Mouse (Mus musculus) hindbrain, embryonic 16.5 days (tissue): ENCODE data around the gene Ltc4s. TPM values are rescaled to one million over a fixed set of nuclear protein-coding genes. Genes with fewer than 3 reads are reported as not detected.

Experiments
- ATAC-seq: fragments of 200-750 bp; cut with Nextera tagmentation; 2 replicates; pipeline ENCODE4 v1.8.0; 2017; ENCODE audit warnings: moderate TSS enrichment, moderate library complexity
- H3K27ac ChIP-seq: fragments of 300-500 bp; sonication (generic); 2 replicates; pipeline ENCODE4 v1.5.1; 2014; ENCODE audit warnings: low read depth, mild to moderate bottlenecking, control low read depth, low read length, moderate library complexity
- H3K27me3 ChIP-seq: fragments of 300-500 bp; sonication (generic); replicated peaks from 2 replicates; pipeline ENCODE4 v1.6.1; 2014; ENCODE audit warnings: low read length; ENCODE audit not compliant: control insufficient read depth, insufficient read depth
- H3K36me3 ChIP-seq: fragments of 300-500 bp; sonication (generic); 2 replicates; pipeline ENCODE4 v1.6.1; 2014; ENCODE audit warnings: mild to moderate bottlenecking, low read length, moderate library complexity, mixed read lengths; ENCODE audit not compliant: control insufficient read depth, insufficient read depth
- H3K4me1 ChIP-seq: fragments of 300-500 bp; sonication (generic); 2 replicates; pipeline ENCODE4 v1.6.1; 2014; ENCODE audit warnings: low read depth, low read length; ENCODE audit not compliant: control insufficient read depth, insufficient read depth
- H3K4me2 ChIP-seq: fragments of 300-500 bp; sonication (generic); 2 replicates; pipeline ENCODE4 v1.6.1; 2014; ENCODE audit warnings: mild to moderate bottlenecking, low read length, control low read depth, moderate library complexity
- H3K4me3 ChIP-seq: fragments of 300-500 bp; sonication (generic); 2 replicates; pipeline ENCODE4 v1.5.1; 2014; ENCODE audit warnings: mild to moderate bottlenecking, low read length, control low read depth, moderate library complexity
- H3K9ac ChIP-seq: fragments of 300-500 bp; sonication (generic); 2 replicates; pipeline ENCODE4 v1.6.1; 2014; ENCODE audit warnings: low read depth, mild to moderate bottlenecking, control low read depth, low read length, moderate library complexity
- H3K9me3 ChIP-seq: fragments of 300-500 bp; sonication (generic); 2 replicates; pipeline ENCODE4 v1.6.1; 2014; ENCODE audit warnings: mild to moderate bottlenecking, low read length, moderate library complexity; ENCODE audit not compliant: control insufficient read depth
- WGBS: fragments of 180-500 bp; shearing (Covaris S2); extraction: QIAGEN DNeasy Blood & Tissue Kit; methylation state at CpG from one replicate; pipeline ENCODE4 v1.1.7; 2014; 5-methylcytosine and 5-hydroxymethylcytosine counted together
- polyA plus RNA-seq: library from polyadenylated mRNA; unstranded; fragments of >200 nt; fragmentation: Nextera tagmentation; extraction: Ambion mirVana; gene quantifications from 2 replicates; pipeline ENCODE4 v1.2.1, GENCODE M21; 2015

The Ltc4s gene
- polyA plus RNA-seq, 1 experiment from 2014 or later, result 3.4 TPM

DNA sequence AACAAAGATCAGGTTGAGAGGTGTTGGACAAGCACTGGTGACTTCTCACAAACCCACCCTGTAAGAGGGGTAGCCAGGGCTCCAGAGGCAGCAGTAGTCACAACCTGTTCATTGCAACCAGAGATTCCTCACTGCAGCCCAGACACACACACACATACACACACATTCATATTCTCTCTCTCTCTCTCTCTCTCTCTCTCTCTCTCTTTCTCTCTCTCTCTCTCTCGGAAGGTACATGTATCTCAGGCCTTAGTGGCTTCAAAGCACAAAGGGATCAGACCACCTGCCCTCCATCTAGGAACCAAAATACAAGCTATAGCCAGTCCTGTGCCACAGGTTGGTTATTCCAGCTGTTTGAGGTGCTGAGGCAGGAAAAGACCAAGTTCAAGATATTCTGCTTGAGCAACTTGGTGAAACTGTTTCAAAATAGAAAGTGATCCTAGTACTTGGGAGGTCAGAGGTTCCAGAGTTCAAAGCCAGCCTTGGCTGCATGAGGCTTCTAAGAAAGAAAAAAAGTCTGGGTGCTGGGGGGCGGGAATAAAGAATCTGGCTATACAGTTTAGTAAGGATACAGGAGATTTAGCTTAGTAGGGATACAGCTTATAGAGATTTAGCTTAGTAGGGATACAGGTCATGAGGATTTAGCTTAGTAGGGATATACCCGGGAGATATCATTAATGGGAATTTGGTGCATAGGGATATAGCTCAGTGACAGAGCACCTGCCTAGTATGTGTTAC is 26.9 kb downstream of the Ltc4s start:
- H3K4me1 ChIP-seq, result peaks cover 13% of the 10 kb centered on the region
- H3K36me3 ChIP-seq, result peaks cover 11% of the 10 kb centered on the region
- WGBS, result 91% methylated on average over 3 of the region's 3 CpGs
- H3K4me2 ChIP-seq, result peak overlapping the region; percentile 72
- H3K4me3 ChIP-seq, result peak overlapping the region; percentile 91
- no peaks in the 10 kb centered on the region for H3K27me3 ChIP-seq
- H3K9ac ChIP-seq, result no peak overlapping the region; the same call in 1 of the 2 replicates
- H3K27ac ChIP-seq, result peak overlapping the region; percentile 98
- no peak for ATAC-seq
- H3K9me3 ChIP-seq, result no peaks in the 10 kb centered on the region

DNA sequence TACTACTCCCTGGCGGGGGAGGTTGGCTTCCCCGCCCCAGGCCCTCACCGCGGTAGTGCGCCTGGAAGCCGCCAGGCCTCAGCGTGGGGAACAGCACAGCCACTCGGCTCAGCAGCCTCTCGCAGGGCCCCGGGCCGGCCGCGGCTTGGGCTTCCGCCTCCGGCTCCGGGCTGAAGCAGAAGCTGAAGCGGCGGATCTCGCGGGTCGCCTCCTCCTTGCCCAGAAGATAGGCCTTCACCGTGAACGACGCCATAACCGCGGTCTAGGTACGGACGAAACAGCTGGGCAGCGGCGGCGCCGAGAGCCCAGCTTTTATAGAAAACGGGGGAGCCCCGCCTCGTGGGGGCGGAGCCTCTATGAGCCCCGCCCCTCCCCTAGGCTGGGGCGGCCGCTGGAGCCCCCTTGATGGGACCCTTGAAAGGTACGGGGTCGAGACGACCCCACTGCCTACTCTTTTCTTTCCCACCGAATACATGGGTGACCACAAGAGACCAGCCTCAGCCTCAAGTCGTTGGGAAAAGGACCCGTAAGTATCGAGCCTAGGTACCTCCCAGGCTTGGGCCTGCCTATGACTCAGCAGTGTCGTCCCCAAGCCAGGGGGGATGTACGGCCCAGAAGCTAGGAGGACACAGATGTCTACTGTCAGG is 27.8 kb downstream of the Ltc4s start, which contains the start of the genes Sqstm1 and Mgat4b:
TSS of gene Sqstm1 (minus strand) at position 323 of the 647 bp plus-strand sequence.
TSS of gene Mgat4b (plus strand) at position 386 of the 647 bp plus-strand sequence.
- H3K27me3 ChIP-seq, result no peaks in the 10 kb centered on the region
- no peaks in the 10 kb centered on the region for H3K9me3 ChIP-seq
- peak; percentile 78 for ATAC-seq
- under 1% methylated on average over 44 of the region's 48 CpGs for WGBS
- peak within 1 kb of the TSS; percentile 91 for H3K4me3 ChIP-seq
- peaks cover 13% of the 10 kb centered on the region for H3K4me1 ChIP-seq
- peak within 1 kb of the TSS; percentile 72 for H3K4me2 ChIP-seq
- peak within 1 kb of the TSS; percentile 98 for H3K27ac ChIP-seq
- H3K9ac ChIP-seq, result peak within 1 kb of the TSS; percentile 97
- peaks cover 17% of the 10 kb centered on the region for H3K36me3 ChIP-seq

DNA sequence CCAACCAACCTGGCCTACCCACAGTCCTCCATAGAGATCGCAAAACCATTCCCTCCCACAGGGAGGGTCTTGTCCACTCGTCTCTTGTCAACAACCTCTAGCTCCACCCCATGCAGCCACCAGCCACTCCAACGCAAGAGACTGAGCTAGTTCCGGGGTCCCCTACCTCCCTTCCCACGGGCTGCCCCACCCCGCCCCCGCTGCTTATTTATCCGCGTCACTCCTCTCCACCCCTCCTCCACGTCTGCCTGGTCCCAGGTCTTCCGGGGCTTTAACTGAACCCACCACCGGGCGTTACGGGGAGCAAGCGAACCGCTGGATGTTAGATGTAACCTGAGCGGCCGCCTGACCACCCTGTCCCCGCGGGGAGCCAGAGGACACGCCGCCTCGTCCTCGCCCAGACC is 28.3 kb downstream of the Ltc4s start:
- H3K36me3 ChIP-seq, result peaks cover 17% of the 10 kb centered on the region
- peak overlapping the region; percentile 98 for H3K27ac ChIP-seq
- under 1% methylated on average over 24 of the region's 24 CpGs for WGBS
- peak overlapping the region; percentile 91 for H3K4me3 ChIP-seq
- H3K9me3 ChIP-seq, result no peaks in the 10 kb centered on the region
- H3K4me2 ChIP-seq, result peak overlapping the region; percentile 72
- peak; percentile 94 for ATAC-seq
- H3K27me3 ChIP-seq, result no peaks in the 10 kb centered on the region
- peak overlapping the region; percentile 97 for H3K9ac ChIP-seq
- peaks cover 13% of the 10 kb centered on the region for H3K4me1 ChIP-seq

DNA sequence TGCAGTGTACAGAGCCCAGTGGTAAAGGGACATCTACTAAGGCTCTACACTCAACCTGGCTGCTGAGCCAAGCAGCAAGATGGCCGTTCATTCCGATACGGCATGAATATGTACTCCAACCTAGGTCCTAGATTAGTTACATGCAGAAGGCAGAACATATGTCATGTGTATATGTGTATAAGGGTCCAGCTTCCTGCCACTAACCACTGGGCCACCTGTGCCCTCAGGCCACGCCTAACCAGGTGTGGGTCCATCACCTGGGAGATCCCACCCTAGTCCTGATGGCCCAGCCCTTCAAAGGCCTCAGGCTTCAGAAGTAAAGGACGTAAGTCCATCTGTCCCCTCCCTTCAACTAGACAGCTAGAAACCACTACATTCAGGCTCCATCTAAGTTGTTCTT is 30.4 kb downstream of the Ltc4s start:
- no peak overlapping the region for H3K4me2 ChIP-seq
- WGBS, result 93% methylated on average over 5 of the region's 5 CpGs
- no peaks in the 10 kb centered on the region for H3K27me3 ChIP-seq
- no peak overlapping the region for H3K4me3 ChIP-seq
- H3K27ac ChIP-seq, result no peak overlapping the region
- H3K4me1 ChIP-seq, result peaks cover 13% of the 10 kb centered on the region
- no peaks in the 10 kb centered on the region for H3K9me3 ChIP-seq
- ATAC-seq, result no peak
- H3K36me3 ChIP-seq, result peaks cover 29% of the 10 kb centered on the region
- H3K9ac ChIP-seq, result no peak overlapping the region

DNA sequence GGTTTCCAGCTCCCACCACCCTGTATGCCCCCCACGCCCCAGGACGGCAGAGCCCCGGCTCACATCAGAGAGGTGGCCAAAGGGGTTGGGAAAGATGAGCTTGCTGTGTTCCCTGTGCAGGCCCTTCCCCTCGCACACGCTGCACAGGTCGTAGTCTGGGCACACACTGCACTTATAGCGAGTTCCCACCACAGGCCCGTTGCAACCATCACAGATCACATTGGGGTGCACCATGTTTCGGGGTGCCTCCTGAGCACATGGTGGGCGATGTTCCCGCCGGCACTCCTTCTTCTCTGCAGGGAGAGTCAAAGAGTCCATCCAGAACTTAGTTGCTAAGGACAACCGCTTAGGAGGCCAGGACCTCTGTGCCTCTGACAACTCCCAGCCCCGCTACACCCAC is 31.1 kb downstream of the Ltc4s start:
- peaks cover 34% of the 10 kb centered on the region for H3K36me3 ChIP-seq
- no peak overlapping the region for H3K9ac ChIP-seq
- ATAC-seq, result no peak
- H3K4me1 ChIP-seq, result peaks cover 13% of the 10 kb centered on the region
- 96% methylated on average over 14 of the region's 14 CpGs for WGBS
- H3K4me3 ChIP-seq, result no peak overlapping the region
- no peak overlapping the region for H3K27ac ChIP-seq
- no peaks in the 10 kb centered on the region for H3K9me3 ChIP-seq
- no peaks in the 10 kb centered on the region for H3K27me3 ChIP-seq
- H3K4me2 ChIP-seq, result no peak overlapping the region

DNA sequence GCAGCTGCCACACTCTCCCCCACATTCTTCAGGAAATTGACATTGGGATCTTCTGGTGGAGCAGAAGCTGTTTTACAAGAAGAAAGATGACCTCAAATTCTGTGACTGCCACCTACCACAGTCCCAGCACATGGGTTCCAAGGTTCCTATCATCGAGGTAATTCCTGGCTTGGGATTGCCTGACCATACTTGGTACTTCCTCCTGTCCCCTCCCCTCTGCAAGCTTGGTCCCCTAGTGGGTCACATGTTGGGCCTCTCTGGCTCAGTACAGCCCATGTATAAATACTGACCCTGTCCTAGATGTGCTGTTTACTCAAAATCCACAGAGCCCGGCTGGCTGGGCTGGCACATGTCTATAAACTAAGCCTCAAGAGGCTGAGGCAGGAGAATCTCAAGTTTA is 32.4 kb downstream of the Ltc4s start:
- Histone ChIP-seq H3K4me3 (no peak overlapping the region), H3K9ac (no peak overlapping the region), H3K36me3 (peaks cover 46% of the 10 kb centered on the region), H3K4me2 (no peak overlapping the region), H3K27me3 (no peaks in the 10 kb centered on the region), H3K9me3 (no peaks in the 10 kb centered on the region), H3K27ac (no peak overlapping the region), H3K4me1 (peaks cover 11% of the 10 kb centered on the region)
- WGBS, result 89% methylated on average over 2 of the region's 2 CpGs
- ATAC-seq, result no peak

DNA sequence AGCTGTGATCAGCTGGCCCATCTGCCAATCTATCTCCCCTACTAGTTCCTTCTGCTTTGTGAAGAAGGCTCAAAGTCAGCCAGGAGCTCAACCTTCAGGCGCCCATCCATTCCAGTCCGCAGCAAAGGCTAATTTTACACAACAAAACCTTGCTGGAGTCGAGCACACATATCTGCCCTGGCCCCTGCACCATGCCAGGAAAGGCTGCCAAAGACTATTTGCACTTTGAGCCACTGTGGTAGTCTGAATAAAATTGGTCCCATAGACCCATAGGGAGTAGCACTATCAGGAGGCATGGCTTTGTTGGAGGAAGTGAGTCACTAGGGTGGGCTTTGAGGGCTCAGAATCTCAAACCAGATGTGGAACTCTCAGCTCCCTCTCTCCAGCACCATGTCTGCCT is 33.0 kb downstream of the Ltc4s start:
- ATAC-seq, result no peak
- WGBS, result 84% methylated on average over 3 of the region's 3 CpGs
- H3K9me3 ChIP-seq, result no peaks in the 10 kb centered on the region
- H3K4me1 ChIP-seq, result peaks cover 9% of the 10 kb centered on the region
- H3K4me2 ChIP-seq, result no peak overlapping the region
- H3K36me3 ChIP-seq, result peaks cover 52% of the 10 kb centered on the region
- no peak overlapping the region for H3K9ac ChIP-seq
- H3K4me3 ChIP-seq, result no peak overlapping the region
- no peak overlapping the region for H3K27ac ChIP-seq
- H3K27me3 ChIP-seq, result no peaks in the 10 kb centered on the region

DNA sequence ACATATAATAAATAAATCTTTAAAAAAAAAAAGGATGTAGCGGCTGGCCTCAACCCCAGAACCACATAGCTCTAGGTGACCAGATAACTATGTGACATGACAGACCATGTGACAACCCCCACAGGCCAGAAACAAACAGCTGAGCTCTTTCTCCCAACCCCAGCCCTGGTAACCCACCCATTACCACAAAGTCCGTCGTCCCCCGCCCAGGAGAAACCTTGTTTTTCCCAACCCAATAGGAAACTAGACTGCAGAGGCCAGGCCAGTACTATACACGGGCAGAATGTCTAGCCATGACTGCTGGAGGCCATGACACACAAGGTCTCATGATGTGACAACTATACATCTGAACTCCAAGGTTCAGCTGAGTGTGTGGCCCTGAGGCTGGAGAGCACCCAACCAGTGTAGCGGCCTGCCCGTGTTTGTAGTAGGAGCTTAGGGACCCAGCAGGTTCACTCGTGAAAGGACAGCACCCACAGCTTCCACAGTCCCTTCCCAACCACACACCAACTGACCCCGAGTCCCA is 35.1 kb downstream of the Ltc4s start:
- Histone ChIP-seq H3K36me3 (peaks cover 68% of the 10 kb centered on the region), H3K4me2 (no peak overlapping the region), H3K4me3 (no peak overlapping the region), H3K27me3 (no peaks in the 10 kb centered on the region), H3K27ac (no peak overlapping the region), H3K4me1 (no peaks in the 10 kb centered on the region), H3K9me3 (no peaks in the 10 kb centered on the region), H3K9ac (no peak overlapping the region)
- WGBS, result 91% methylated on average over 9 of the region's 9 CpGs
- ATAC-seq, result no peak

DNA sequence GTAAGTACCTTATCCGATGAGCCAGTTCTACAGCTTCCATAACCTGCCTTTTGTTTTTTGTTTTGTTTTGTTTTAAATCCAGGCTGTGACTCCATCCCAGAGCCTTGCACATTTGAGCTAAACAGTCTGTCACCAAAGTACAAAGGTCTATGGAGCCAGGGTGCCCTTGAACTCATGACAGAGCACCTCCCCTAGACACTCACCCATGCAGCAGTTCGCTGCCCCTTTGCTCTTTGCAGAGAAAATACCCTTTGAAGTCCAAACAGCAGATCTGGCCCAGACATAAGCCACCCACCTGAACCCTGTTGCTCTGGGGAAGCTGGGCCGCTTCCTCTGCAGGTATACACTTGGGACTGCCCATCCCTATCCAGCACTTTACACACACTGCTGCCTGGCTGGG is 36.8 kb downstream of the Ltc4s start:
- no peaks in the 10 kb centered on the region for H3K4me1 ChIP-seq
- no peak for ATAC-seq
- H3K9me3 ChIP-seq, result no peaks in the 10 kb centered on the region
- no peak overlapping the region for H3K4me3 ChIP-seq
- H3K27me3 ChIP-seq, result no peaks in the 10 kb centered on the region
- no peak overlapping the region for H3K27ac ChIP-seq
- H3K4me2 ChIP-seq, result no peak overlapping the region
- 92% methylated on average over 3 of the region's 3 CpGs for WGBS
- no peak overlapping the region for H3K9ac ChIP-seq
- H3K36me3 ChIP-seq, result peaks cover 61% of the 10 kb centered on the region
